Mouse (Mus musculus) liver, postnatal 0 days (tissue): Measurements from ENCODE around the gene Kif1b. TPM values are rescaled to one million over a fixed set of nuclear protein-coding genes. Genes with fewer than 3 reads are reported as not detected.
"Not testable (repeated sequence)": the region's sequence is repeated elsewhere in the genome, so short reads cannot be mapped to it uniquely, and the experiment has no call there.

Experiments used
- ATAC-seq: fragments of 200-750 bp; cut with Nextera tagmentation; 2 replicates; pipeline ENCODE4 v1.8.0; 2017; ENCODE audit warnings: mild to moderate bottlenecking, moderate library complexity
- DNase-seq: peaks from one replicate; pipeline ENCODE4 v3.0.0-alpha.2; 2016
- H3K27ac ChIP-seq: fragments of 300-500 bp; sonication (generic); 2 replicates; pipeline ENCODE4 v1.5.1; 2014; ENCODE audit warnings: antibody characterized with exemption, moderate library complexity, mild to moderate bottlenecking, low read depth
- H3K27me3 ChIP-seq: fragments of 300-500 bp; sonication (generic); 2 replicates; pipeline ENCODE4 v1.6.1; 2014; ENCODE audit warnings: low read length, control low read depth, mixed read lengths; ENCODE audit not compliant: insufficient read depth
- H3K36me3 ChIP-seq: fragments of 300-500 bp; sonication (generic); replicated peaks from 2 replicates; pipeline ENCODE4 v1.6.1; 2014; ENCODE audit warnings: mild to moderate bottlenecking, control low read depth, low read length, moderate library complexity, mixed read lengths; ENCODE audit not compliant: insufficient read depth
- H3K4me1 ChIP-seq: fragments of 300-500 bp; sonication (generic); 2 replicates; pipeline ENCODE4 v1.6.1; 2014; ENCODE audit warnings: antibody characterized with exemption, mild to moderate bottlenecking, control low read depth; ENCODE audit not compliant: insufficient read depth
- H3K4me2 ChIP-seq: fragments of 300-500 bp; sonication (generic); 2 replicates; pipeline ENCODE4 v1.6.1; 2014; ENCODE audit warnings: low read depth, mild to moderate bottlenecking, low read length, moderate library complexity, mixed read lengths
- H3K4me3 ChIP-seq: fragments of 300-500 bp; sonication (generic); 2 replicates; pipeline ENCODE4 v1.5.1; 2014; ENCODE audit warnings: low read depth, low read length
- H3K9ac ChIP-seq: fragments of 300-500 bp; sonication (generic); replicated peaks from 2 replicates; pipeline ENCODE4 v1.6.1; 2014; ENCODE audit warnings: mild to moderate bottlenecking, moderate library complexity
- H3K9me3 ChIP-seq: fragments of 300-500 bp; sonication (generic); 2 replicates; pipeline ENCODE4 v1.6.1; 2016; ENCODE audit warnings: mild to moderate bottlenecking, control low read depth, low read length, mixed read lengths
- CTCF ChIP-seq: sonication (generic); IDR thresholded peaks from 2 replicates; pipeline ENCODE4 v1.5.1; 2016; ENCODE audit warnings: antibody characterized with exemption, low read depth
- EP300 ChIP-seq: IDR thresholded peaks from 2 replicates; pipeline ENCODE4 v1.6.1; 2016; ENCODE audit warnings: antibody characterized with exemption, low read depth, mild to moderate bottlenecking
- WGBS: fragments of 180-500 bp; shearing (Covaris S2); extraction: QIAGEN DNeasy Blood & Tissue Kit; methylation state at CpG from one replicate; pipeline ENCODE4 v1.1.7; 2014; ENCODE audit not compliant: insufficient replicate concordance; 5-methylcytosine and 5-hydroxymethylcytosine counted together
- polyA plus RNA-seq: library from polyadenylated mRNA; unstranded; fragments of >200 nt; fragmentation: Nextera tagmentation; extraction: Ambion mirVana; gene quantifications from 2 replicates; pipeline ENCODE4 v1.2.1, GENCODE M21; 2015

Kif1b gene
- polyA plus RNA-seq, 1 experiment from 2014 or later, result 8.9 TPM

DNA sequence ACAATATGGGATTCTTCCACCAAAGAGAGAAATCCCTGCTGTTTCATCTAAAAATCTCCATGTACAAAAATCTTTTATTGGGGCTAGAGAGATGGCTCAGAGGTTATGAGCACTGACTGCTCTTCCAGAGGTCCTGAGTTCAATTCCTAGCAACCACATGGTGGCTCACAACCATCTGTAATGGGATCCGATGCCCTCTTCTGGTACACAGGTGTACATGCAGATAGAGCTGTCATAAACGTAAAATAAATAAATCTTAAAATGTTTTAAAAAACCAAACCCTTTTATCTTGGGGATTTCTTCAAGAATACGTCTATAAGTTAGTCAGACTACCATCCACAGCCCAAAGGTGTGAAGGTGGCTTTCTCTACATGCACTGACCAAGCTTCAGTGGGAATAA, 78.8 kb downstream of the Kif1b start:
- not testable (repeated sequence) for DNase-seq, ATAC-seq, H3K4me3 ChIP-seq, H3K27me3 ChIP-seq, H3K9me3 ChIP-seq, H3K27ac ChIP-seq, H3K4me1 ChIP-seq, H3K36me3 ChIP-seq, H3K4me2 ChIP-seq, H3K9ac ChIP-seq
- TF ChIP-seq CTCF, result 0 out of 2 replicates have a peak, but pooled peaks have one; percentile 11
- 84% methylated on average over 3 of the region's 3 CpGs for WGBS

DNA sequence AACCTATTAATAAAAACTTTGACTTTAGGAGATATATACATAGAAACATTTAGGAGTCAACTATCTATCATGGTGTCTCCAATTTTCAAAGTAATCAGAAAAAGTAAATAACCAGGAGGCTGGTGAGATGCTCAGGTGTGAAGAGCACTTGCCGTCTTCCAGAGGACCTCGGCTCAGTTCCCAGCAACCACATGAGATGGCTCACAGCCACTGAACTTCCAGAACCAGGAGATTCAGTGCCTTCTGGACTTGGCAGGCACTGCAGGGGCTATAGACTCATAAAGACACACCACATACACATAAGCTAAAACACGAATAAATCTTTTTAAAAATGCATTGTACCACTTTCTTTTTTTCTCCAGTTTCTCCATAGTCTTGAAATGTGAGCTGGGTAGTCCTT, 79.2 kb downstream of the Kif1b start:
- Histone ChIP-seq H3K4me2 (no peak overlapping the region), H3K27ac (no peak overlapping the region), H3K4me1 (no peaks in the 10 kb centered on the region), H3K9ac (no peak overlapping the region), H3K27me3 (no peaks in the 10 kb centered on the region), H3K4me3 (no peak overlapping the region), H3K9me3 (no peaks in the 10 kb centered on the region), H3K36me3 (peaks cover 10% of the 10 kb centered on the region)
- DNase-seq, result no peak
- no peak for ATAC-seq
- TF ChIP-seq EP300 (no peak), CTCF (no peak)
- 85% methylated on average over 3 of the region's 3 CpGs for WGBS

DNA sequence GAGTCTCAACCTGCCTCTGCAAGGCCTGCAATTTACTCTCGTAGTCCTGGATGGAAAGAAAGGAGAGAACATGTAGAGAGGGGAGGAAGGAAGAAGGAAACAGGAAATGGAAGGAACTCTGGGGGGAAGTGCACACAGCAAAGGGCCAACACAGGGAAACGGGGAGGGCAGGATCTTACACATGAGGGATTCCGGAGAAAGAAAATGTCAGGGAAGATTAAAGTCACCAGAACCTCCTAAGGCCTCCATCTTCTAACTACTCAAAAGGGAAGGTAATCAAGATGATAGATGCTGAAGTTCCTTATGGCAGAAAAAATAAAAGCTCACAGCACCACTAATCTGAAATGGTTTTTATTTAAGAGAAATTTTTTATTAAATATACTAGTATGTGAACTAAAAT, 81.2 kb downstream of the Kif1b start:
- WGBS, result 65% methylated on average over 3 of the region's 3 CpGs
- Histone ChIP-seq H3K4me1 (no peaks in the 10 kb centered on the region), H3K9me3 (no peaks in the 10 kb centered on the region), H3K4me3 (no peak overlapping the region), H3K9ac (no peak overlapping the region), H3K27ac (no peak overlapping the region), H3K4me2 (no peak overlapping the region), H3K36me3 (peaks cover 22% of the 10 kb centered on the region), H3K27me3 (no peaks in the 10 kb centered on the region)
- DNase-seq, result no peak
- ATAC-seq, result no peak
- TF ChIP-seq CTCF, result no peak
- no peak for TF ChIP-seq EP300

DNA sequence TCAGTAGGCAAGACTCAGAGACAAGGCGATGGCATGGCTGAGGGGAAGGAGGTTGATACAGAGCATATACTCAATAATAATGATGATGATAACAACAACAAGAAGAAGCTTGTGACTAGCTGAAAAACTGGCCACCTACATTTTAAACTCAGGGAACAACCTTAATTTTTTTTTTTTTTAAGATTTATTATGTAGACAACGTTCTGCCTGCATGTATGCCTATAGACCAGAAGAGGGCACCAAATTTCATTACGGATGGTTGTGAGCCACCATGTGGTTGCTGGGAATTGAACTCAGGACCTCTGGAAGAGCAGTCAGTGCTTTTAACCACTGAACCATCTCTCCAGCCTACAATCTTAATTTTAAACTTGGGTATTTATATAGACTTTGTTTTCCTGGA, 84.0 kb downstream of the Kif1b start:
- WGBS, result 93% methylated on average over 3 of the region's 3 CpGs
- DNase-seq (no peak), ATAC-seq (no peak)
- Histone ChIP-seq H3K27ac (no peak overlapping the region), H3K4me1 (no peaks in the 10 kb centered on the region), H3K9me3 (no peaks in the 10 kb centered on the region), H3K9ac (no peak overlapping the region), H3K4me3 (no peak overlapping the region), H3K36me3 (peaks cover 26% of the 10 kb centered on the region), H3K4me2 (no peak overlapping the region), H3K27me3 (no peaks in the 10 kb centered on the region)
- TF ChIP-seq CTCF, result peak; percentile 25; the same call in 1 of the 2 replicates
- TF ChIP-seq EP300, result no peak

DNA sequence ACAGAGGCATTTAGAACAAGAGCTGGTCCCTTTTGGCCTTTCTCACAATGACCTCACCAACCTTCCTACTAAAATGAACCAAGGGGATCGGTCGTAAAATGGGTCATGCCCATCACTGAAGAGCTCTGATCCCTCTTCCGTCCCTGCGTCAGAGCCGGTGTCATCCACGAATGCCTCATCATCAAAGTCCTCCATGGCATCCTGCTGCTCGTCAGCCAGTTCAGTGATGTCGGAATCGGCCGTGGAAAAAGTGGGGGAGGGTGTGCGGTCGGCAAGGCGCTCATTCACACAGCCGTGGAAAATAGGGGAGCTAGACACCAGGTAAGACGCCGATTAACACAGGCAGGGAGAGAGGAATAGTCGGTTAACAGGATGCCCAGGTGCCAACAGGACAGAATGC, 87.0 kb downstream of the Kif1b start:
- WGBS, result 91% methylated on average over 17 of the region's 17 CpGs
- no peak overlapping the region for H3K9ac ChIP-seq
- H3K4me1 ChIP-seq, result no peaks in the 10 kb centered on the region
- H3K9me3 ChIP-seq, result no peaks in the 10 kb centered on the region
- H3K27ac ChIP-seq, result no peak overlapping the region
- H3K4me3 ChIP-seq, result no peak overlapping the region
- TF ChIP-seq EP300, result no peak
- no peak for TF ChIP-seq CTCF
- DNase-seq (no peak), ATAC-seq (no peak)
- no peaks in the 10 kb centered on the region for H3K27me3 ChIP-seq
- H3K36me3 ChIP-seq, result peaks cover 26% of the 10 kb centered on the region
- H3K4me2 ChIP-seq, result no peak overlapping the region

DNA sequence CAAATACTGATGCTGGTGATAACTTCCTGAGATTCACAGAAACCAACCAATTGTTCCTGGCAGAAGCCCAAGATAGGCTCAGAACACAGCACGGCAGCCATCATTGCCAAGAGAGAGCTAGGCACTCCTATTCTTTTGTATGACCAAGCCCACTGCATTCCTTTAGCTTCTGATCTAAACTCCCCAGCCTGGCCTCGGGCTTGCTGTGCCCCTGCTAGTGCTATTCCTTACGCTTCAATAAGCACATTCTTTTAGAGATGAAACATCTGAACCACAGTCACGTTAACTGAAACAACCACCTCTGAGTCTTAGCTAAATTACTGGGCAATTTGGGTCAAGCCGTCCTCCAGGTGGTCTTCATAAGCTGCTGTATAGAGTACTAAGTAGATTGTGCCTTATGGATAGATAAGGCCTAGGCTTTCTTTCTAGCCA, 87.4 kb downstream of the Kif1b start:
- Histone ChIP-seq H3K4me3 (no peak overlapping the region), H3K9me3 (no peaks in the 10 kb centered on the region), H3K9ac (no peak overlapping the region), H3K27me3 (no peaks in the 10 kb centered on the region), H3K36me3 (peaks cover 26% of the 10 kb centered on the region), H3K27ac (no peak overlapping the region), H3K4me2 (no peak overlapping the region), H3K4me1 (no peaks in the 10 kb centered on the region)
- 73% methylated on average over 5 of the region's 5 CpGs for WGBS
- ATAC-seq (no peak), DNase-seq (no peak)
- no peak for TF ChIP-seq EP300
- TF ChIP-seq CTCF, result no peak
